Mouse (Mus musculus): ENCODE results near the gene Aox3. TPM values are rescaled to one million over a fixed set of nuclear protein-coding genes. Genes with fewer than 3 reads are reported as not detected.

The Aox3 gene
- polyA plus RNA-seq, 1 experiment from 2014 or later = 0.38 TPM

GRCm38 (mm10) chr1:58228086-58228485 lies 115.2 kb downstream of the Aox3 start:
- 78% methylated on average over 6 of the region's 6 CpGs for WGBS
- DNase-seq (no peak), ATAC-seq (ENCODE audit: low FRiP score, low TSS enrichment) (no peak)
- no peaks in the 10 kb centered on the region for H3K36me3 ChIP-seq (ENCODE audit: control insufficient read depth, insufficient read depth, low read length)
- H3K4me3 ChIP-seq (replicated peaks; ENCODE audit: low read depth, low read length) = no peak overlapping the region
- H3K9ac ChIP-seq (replicated peaks; ENCODE audit: low read length) = no peak overlapping the region
- H3K27ac ChIP-seq (replicated peaks; ENCODE audit: low read depth, low read length) = no peak overlapping the region
- H3K4me1 ChIP-seq (ENCODE audit: control insufficient read depth, insufficient read depth, low read length) = no peaks in the 10 kb centered on the region
- no peaks in the 10 kb centered on the region for H3K27me3 ChIP-seq (ENCODE audit: control insufficient read depth, insufficient read depth, low read length)
- H3K9me3 ChIP-seq (ENCODE audit: control insufficient read depth, low read length) = no peaks in the 10 kb centered on the region
- no peak overlapping the region for H3K4me2 ChIP-seq (ENCODE audit: low read length)

- ATAC-seq (ENCODE audit: low FRiP score, low TSS enrichment) (no peak), DNase-seq (no peak)
- H3K36me3 ChIP-seq (ENCODE audit: control insufficient read depth, insufficient read depth, low read length) = no peaks in the 10 kb centered on the region
- H3K4me3 ChIP-seq (replicated peaks; ENCODE audit: low read depth, low read length) = no peak overlapping the region
- no peak overlapping the region for H3K9ac ChIP-seq (replicated peaks; ENCODE audit: low read length)
- H3K4me2 ChIP-seq (ENCODE audit: low read length) = no peak overlapping the region
- H3K27me3 ChIP-seq (ENCODE audit: control insufficient read depth, insufficient read depth, low read length) = no peaks in the 10 kb centered on the region
- H3K9me3 ChIP-seq (ENCODE audit: control insufficient read depth, low read length) = no peaks in the 10 kb centered on the region
- no peaks in the 10 kb centered on the region for H3K4me1 ChIP-seq (ENCODE audit: control insufficient read depth, insufficient read depth, low read length)
- H3K27ac ChIP-seq (replicated peaks; ENCODE audit: low read depth, low read length) = no peak overlapping the region
These were observed 116.0 kb downstream of the Aox3 start for GRCm38 (mm10) chr1:58228916-58229315.

GRCm38 (mm10) chr1:58229774-58230173 lies 116.8 kb downstream of the Aox3 start:
- ATAC-seq (ENCODE audit: low FRiP score, low TSS enrichment) (no peak), DNase-seq (no peak)
- WGBS = 90% methylated on average over 4 of the region's 4 CpGs
- H3K27me3 ChIP-seq (ENCODE audit: control insufficient read depth, insufficient read depth, low read length) = no peaks in the 10 kb centered on the region
- no peaks in the 10 kb centered on the region for H3K9me3 ChIP-seq (ENCODE audit: control insufficient read depth, low read length)
- no peak overlapping the region for H3K9ac ChIP-seq (replicated peaks; ENCODE audit: low read length)
- H3K4me1 ChIP-seq (ENCODE audit: control insufficient read depth, insufficient read depth, low read length) = no peaks in the 10 kb centered on the region
- H3K36me3 ChIP-seq (ENCODE audit: control insufficient read depth, insufficient read depth, low read length) = no peaks in the 10 kb centered on the region
- no peak overlapping the region for H3K4me2 ChIP-seq (ENCODE audit: low read length)
- H3K4me3 ChIP-seq (replicated peaks; ENCODE audit: low read depth, low read length) = no peak overlapping the region
- H3K27ac ChIP-seq (replicated peaks; ENCODE audit: low read depth, low read length) = no peak overlapping the region

- ATAC-seq (ENCODE audit: low FRiP score, low TSS enrichment) = no peak
- H3K9me3 ChIP-seq (ENCODE audit: control insufficient read depth, low read length) = no peaks in the 10 kb centered on the region
- 55% methylated on average over 5 of the region's 5 CpGs for WGBS
- H3K27ac ChIP-seq (replicated peaks; ENCODE audit: low read depth, low read length) = no peak overlapping the region
- DNase-seq = no peak
- H3K27me3 ChIP-seq (ENCODE audit: control insufficient read depth, insufficient read depth, low read length) = no peaks in the 10 kb centered on the region
- no peaks in the 10 kb centered on the region for H3K4me1 ChIP-seq (ENCODE audit: control insufficient read depth, insufficient read depth, low read length)
- no peaks in the 10 kb centered on the region for H3K36me3 ChIP-seq (ENCODE audit: control insufficient read depth, insufficient read depth, low read length)
- H3K9ac ChIP-seq (replicated peaks; ENCODE audit: low read length) = no peak overlapping the region
- no peak overlapping the region for H3K4me2 ChIP-seq (ENCODE audit: low read length)
- no peak overlapping the region for H3K4me3 ChIP-seq (replicated peaks; ENCODE audit: low read depth, low read length)
These were observed 117.6 kb downstream of the Aox3 start for GRCm38 (mm10) chr1:58230542-58230941.

GRCm38 (mm10) chr1:58235405-58235804 lies 122.5 kb downstream of the Aox3 start:
- Histone ChIP-seq H3K4me2 (ENCODE audit: low read length) (no peak overlapping the region), H3K27me3 (ENCODE audit: control insufficient read depth, insufficient read depth, low read length) (no peaks in the 10 kb centered on the region), H3K9me3 (ENCODE audit: control insufficient read depth, low read length) (no peaks in the 10 kb centered on the region), H3K9ac (replicated peaks; ENCODE audit: low read length) (no peak overlapping the region), H3K4me1 (ENCODE audit: control insufficient read depth, insufficient read depth, low read length) (no peaks in the 10 kb centered on the region), H3K27ac (replicated peaks; ENCODE audit: low read depth, low read length) (no peak overlapping the region), H3K36me3 (ENCODE audit: control insufficient read depth, insufficient read depth, low read length) (no peaks in the 10 kb centered on the region), H3K4me3 (replicated peaks; ENCODE audit: low read depth, low read length) (no peak overlapping the region)
- DNase-seq (peak; percentile 13), ATAC-seq (ENCODE audit: low FRiP score, low TSS enrichment) (no peak)
- 59% methylated on average over 5 of the region's 5 CpGs for WGBS

GRCm38 (mm10) chr1:58237527-58238299 lies 124.8 kb downstream of the Aox3 start:
- H3K27ac ChIP-seq (replicated peaks; ENCODE audit: low read depth, low read length) = no peak overlapping the region
- ATAC-seq (ENCODE audit: low FRiP score, low TSS enrichment) = no peak; the same call in 1 of the 2 replicates
- WGBS = 82% methylated on average over 4 of the region's 4 CpGs

GRCm38 (mm10) chr1:58238440-58238839 lies 125.5 kb downstream of the Aox3 start:
- DNase-seq = no peak
- no peaks in the 10 kb centered on the region for H3K27me3 ChIP-seq (ENCODE audit: control insufficient read depth, insufficient read depth, low read length)
- no peak overlapping the region for H3K27ac ChIP-seq (replicated peaks; ENCODE audit: low read depth, low read length)
- ATAC-seq (ENCODE audit: low FRiP score, low TSS enrichment) = no peak
- H3K4me3 ChIP-seq (replicated peaks; ENCODE audit: low read depth, low read length) = no peak overlapping the region
- WGBS = 85% methylated on average over 5 of the region's 5 CpGs
- no peaks in the 10 kb centered on the region for H3K4me1 ChIP-seq (ENCODE audit: control insufficient read depth, insufficient read depth, low read length)
- H3K9me3 ChIP-seq (ENCODE audit: control insufficient read depth, low read length) = no peaks in the 10 kb centered on the region
- H3K4me2 ChIP-seq (ENCODE audit: low read length) = no peak overlapping the region
- no peaks in the 10 kb centered on the region for H3K36me3 ChIP-seq (ENCODE audit: control insufficient read depth, insufficient read depth, low read length)
- H3K9ac ChIP-seq (replicated peaks; ENCODE audit: low read length) = no peak overlapping the region

More at GRCm38 (mm10) chr1:58237527-58238299, 124.8 kb downstream of the Aox3 start:
- Histone ChIP-seq H3K4me1 (ENCODE audit: control insufficient read depth, insufficient read depth, low read length) (no peaks in the 10 kb centered on the region), H3K9ac (replicated peaks; ENCODE audit: low read length) (no peak overlapping the region), H3K4me2 (ENCODE audit: low read length) (no peak overlapping the region), H3K36me3 (ENCODE audit: control insufficient read depth, insufficient read depth, low read length) (no peaks in the 10 kb centered on the region), H3K9me3 (ENCODE audit: control insufficient read depth, low read length) (no peaks in the 10 kb centered on the region), H3K4me3 (replicated peaks; ENCODE audit: low read depth, low read length) (no peak overlapping the region), H3K27me3 (ENCODE audit: control insufficient read depth, insufficient read depth, low read length) (no peaks in the 10 kb centered on the region)
- no peak for DNase-seq

- Histone ChIP-seq H3K27me3 (ENCODE audit: control insufficient read depth, insufficient read depth, low read length) (no peaks in the 10 kb centered on the region), H3K4me2 (ENCODE audit: low read length) (no peak overlapping the region), H3K4me1 (ENCODE audit: control insufficient read depth, insufficient read depth, low read length) (no peaks in the 10 kb centered on the region), H3K9ac (replicated peaks; ENCODE audit: low read length) (no peak overlapping the region), H3K36me3 (ENCODE audit: control insufficient read depth, insufficient read depth, low read length) (no peaks in the 10 kb centered on the region), H3K4me3 (replicated peaks; ENCODE audit: low read depth, low read length) (no peak overlapping the region), H3K9me3 (ENCODE audit: control insufficient read depth, low read length) (no peaks in the 10 kb centered on the region), H3K27ac (replicated peaks; ENCODE audit: low read depth, low read length) (no peak overlapping the region)
- ATAC-seq (ENCODE audit: low FRiP score, low TSS enrichment) = no peak
- WGBS = 93% methylated on average over 9 of the region's 9 CpGs
- DNase-seq = no peak
These were observed 126.0 kb downstream of the Aox3 start for GRCm38 (mm10) chr1:58238961-58239360.

GRCm38 (mm10) chr1:58240347-58240746 lies 127.4 kb downstream of the Aox3 start:
- no peaks in the 10 kb centered on the region for H3K4me1 ChIP-seq (ENCODE audit: control insufficient read depth, insufficient read depth, low read length)
- WGBS = 82% methylated on average over 6 of the region's 6 CpGs
- ATAC-seq (ENCODE audit: low FRiP score, low TSS enrichment) (no peak), DNase-seq (no peak)
- H3K9ac ChIP-seq (replicated peaks; ENCODE audit: low read length) = no peak overlapping the region
- no peaks in the 10 kb centered on the region for H3K9me3 ChIP-seq (ENCODE audit: control insufficient read depth, low read length)
- no peak overlapping the region for H3K27ac ChIP-seq (replicated peaks; ENCODE audit: low read depth, low read length)
- H3K4me2 ChIP-seq (ENCODE audit: low read length) = no peak overlapping the region
- no peak overlapping the region for H3K4me3 ChIP-seq (replicated peaks; ENCODE audit: low read depth, low read length)
- H3K36me3 ChIP-seq (ENCODE audit: control insufficient read depth, insufficient read depth, low read length) = no peaks in the 10 kb centered on the region
- no peaks in the 10 kb centered on the region for H3K27me3 ChIP-seq (ENCODE audit: control insufficient read depth, insufficient read depth, low read length)
